Mouse (Mus musculus): Measurements from ENCODE around the gene Pax2.

Gene Pax2

GRCm38 (mm10) chr19:44748271-44748670 is 7.6 kb upstream of the Pax2 start:
- no peak for DNase-seq (ENCODE audit: low spot score in 2 of 2)

- no peak for DNase-seq (ENCODE audit: low spot score in 2 of 2)
Measured at GRCm38 (mm10) chr19:44749061-44749990, 6.5 kb upstream of the Pax2 start.

- no peak for DNase-seq (ENCODE audit: low spot score in 2 of 2)
Measured at GRCm38 (mm10) chr19:44750051-44751041, 5.5 kb upstream of the Pax2 start.

GRCm38 (mm10) chr19:44751042-44751441 is 4.8 kb upstream of the Pax2 start:
- no peak for DNase-seq (ENCODE audit: low spot score in 2 of 2)

DNA sequence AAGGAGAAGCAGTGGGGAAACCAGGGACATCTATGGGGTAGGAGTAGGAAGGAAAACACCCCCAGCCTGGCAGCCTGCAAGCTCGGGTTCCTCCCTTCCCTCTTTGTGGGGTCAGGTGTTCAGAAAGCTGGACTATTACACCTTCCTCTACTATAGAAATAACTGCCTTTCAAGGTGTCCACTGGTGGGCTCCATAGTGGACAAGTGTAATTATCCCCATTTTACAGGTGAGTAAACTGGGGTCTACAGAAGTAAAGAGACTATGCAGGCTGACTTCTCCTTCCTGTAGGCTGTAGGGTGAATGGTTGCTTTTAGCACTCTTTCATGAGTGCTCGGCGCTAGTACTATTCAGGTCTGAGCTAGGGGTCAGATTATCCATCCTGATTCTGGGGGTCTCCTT is 4.3 kb upstream of the Pax2 start:
- no peak for DNase-seq (ENCODE audit: low spot score in 2 of 2)

DNA sequence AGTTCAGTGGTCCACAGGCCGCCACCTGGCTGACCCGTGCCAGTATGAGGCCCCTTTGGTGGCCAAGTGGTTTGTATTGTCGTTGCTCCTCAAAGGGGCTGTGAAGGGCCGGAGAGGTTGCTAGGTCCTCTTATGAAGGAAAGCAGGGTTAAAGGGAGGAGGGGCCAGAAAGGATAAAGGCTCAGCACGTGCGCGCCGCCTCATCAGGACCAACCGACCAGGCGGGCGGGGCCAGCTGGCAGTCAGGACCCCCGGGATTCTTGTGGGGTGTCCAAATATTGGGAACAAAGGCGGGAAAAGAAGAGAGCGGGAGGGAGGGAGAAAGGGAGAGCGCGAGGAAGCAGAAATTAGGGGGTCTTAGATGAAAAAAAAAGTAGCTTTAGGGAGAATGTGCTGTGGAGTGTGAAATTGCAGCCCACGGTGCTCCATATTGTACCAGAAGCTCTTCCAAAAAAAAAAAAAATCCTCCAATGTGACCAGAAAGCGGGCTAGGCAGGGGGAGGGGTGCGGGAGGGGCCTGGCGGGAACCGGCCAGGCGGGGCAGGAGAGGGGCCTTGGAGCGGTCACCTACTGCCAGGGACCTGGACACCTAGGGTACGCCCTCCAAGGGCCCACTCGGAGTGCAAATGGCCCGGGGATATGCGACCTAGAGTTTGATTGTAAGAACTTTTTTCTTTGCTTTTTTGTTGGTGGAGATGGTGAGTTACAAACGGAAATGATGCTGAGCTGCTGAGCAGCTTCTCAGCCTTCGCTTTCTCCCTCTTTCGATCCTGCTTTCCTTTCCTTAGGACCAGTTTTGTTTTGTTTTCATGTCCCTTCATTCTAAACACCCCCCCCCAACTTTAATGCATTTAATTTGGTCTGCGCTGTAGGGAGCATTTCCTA is 3.5 kb upstream of the Pax2 start:
- no peak for DNase-seq (ENCODE audit: low spot score in 2 of 2)

DNA sequence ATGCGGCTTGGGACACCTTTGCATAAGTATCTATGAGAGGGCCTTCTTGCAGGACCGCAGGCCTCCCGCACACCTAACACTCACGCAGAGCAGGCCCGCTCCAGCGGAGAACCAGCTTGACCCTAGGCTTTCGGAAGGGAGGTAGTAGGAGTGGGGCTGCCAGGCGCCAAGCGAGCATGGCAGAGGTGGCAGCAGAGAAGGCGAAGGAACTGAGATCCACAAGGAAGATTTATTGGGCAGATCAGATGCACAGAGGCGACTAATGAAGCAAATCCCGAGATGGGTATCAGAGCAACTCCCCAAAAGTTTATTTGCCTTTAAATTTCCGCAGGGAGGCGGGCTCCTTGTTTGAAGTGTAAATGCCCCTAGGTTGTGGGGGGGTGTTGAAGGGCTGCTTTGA is 2.5 kb upstream of the Pax2 start:
- no peak for DNase-seq (ENCODE audit: low spot score in 2 of 2)

GRCm38 (mm10) chr19:44754461-44755377 is 1.1 kb upstream of the Pax2 start:
- no peak for DNase-seq (ENCODE audit: low spot score in 2 of 2)

- no peak for DNase-seq (ENCODE audit: low spot score in 2 of 2)
Measured at GRCm38 (mm10) chr19:44755378-44755692, 510 bp upstream of the Pax2 start.

- no peak for DNase-seq (ENCODE audit: low spot score in 2 of 2)
Measured at GRCm38 (mm10) chr19:44756421-44757230, 781 bp downstream of the Pax2 start.

DNA sequence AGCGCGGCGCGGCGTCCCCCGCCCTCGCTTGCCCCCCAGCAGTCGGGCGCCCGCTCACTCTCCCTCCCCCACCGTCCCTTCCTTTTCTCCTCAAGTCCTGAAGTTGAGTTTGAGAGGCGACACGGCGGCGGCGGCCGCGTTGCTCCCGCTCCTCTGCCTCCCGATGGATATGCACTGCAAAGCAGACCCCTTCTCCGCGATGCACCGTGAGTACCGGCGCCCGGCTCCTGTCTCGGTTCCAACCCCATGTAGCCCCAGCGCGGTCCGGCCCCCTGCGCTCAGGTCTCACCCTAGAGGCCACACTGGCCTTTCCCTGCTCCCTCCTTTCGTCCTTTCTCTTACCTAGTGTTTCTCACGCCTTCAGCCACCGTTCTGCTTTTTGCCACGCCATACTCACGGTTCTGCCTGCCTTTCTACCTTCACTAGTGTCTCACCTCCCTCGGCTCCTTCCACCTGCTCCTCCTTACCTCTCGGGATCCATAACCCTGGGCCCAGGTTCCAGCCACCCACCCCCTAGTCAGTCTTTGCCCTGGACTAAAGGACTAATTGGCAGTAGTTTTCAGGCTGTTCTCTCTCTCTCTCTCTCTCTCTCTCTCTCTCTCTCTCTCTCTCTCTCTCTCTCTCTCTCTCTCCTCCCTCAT is 1.5 kb downstream of the Pax2 start:
- DNase-seq (ENCODE audit: low spot score in 2 of 2): no peak

- DNase-seq (ENCODE audit: low spot score in 2 of 2): no peak
Measured at GRCm38 (mm10) chr19:44758846-44759245, 3.0 kb downstream of the Pax2 start.

DNA sequence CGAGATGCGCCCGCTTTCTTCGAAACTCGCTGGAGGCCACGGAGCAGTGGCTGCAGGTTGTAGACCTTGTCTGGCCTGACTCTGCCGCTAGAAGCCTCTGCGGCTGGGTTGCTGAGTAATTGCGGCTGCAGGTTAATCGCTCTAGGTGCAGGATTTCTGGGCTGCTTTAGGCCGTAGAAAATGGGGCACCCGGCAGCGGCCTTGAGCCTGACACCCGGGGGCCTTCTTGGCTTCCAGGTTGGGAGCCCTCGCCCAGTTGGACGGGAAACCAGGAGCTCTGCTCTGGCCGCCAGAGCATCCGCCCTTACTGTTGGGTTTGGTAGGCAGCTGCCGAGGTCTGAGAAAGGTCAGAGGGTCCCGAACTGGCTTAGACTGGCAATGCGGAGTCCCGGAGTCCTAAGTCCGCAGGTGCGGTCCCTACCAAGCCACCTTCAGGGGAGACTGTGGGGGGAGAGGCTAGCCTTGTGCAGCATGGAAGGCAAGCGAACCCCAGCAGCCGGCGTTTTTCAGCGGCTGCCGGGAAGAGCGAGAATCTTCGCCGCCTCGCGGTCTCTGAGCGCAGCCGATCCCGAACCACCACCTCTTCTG is 3.8 kb downstream of the Pax2 start:
- DNase-seq (ENCODE audit: low spot score in 2 of 2): no peak

GRCm38 (mm10) chr19:44760259-44761131 is 4.7 kb downstream of the Pax2 start:
- DNase-seq (ENCODE audit: low spot score in 2 of 2): no peak

DNA sequence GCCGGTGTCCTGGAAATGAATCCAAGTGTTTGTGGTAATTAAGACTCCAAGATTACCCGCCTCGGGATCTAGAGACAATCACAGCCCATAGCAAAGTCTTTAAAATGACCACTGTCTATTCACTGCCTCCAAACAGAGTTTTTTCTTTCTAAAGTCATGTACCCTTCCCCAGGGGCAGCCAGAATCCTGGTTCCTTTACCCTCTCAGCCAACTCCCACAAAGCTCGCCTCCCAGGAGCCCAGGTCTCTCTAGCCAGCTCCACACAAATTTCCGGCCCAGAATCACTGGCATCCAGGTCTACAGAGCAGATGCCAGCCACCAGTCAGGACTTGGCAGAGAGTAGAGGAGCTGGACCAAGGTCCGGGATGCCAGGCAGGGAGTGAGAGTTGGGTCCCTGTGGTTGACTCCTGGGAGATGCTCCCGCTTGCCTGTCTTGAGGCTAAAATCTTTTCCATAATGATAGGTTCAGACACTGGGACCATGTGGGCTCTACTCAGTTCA is 6.3 kb downstream of the Pax2 start:
- DNase-seq (ENCODE audit: low spot score in 2 of 2): no peak

DNA sequence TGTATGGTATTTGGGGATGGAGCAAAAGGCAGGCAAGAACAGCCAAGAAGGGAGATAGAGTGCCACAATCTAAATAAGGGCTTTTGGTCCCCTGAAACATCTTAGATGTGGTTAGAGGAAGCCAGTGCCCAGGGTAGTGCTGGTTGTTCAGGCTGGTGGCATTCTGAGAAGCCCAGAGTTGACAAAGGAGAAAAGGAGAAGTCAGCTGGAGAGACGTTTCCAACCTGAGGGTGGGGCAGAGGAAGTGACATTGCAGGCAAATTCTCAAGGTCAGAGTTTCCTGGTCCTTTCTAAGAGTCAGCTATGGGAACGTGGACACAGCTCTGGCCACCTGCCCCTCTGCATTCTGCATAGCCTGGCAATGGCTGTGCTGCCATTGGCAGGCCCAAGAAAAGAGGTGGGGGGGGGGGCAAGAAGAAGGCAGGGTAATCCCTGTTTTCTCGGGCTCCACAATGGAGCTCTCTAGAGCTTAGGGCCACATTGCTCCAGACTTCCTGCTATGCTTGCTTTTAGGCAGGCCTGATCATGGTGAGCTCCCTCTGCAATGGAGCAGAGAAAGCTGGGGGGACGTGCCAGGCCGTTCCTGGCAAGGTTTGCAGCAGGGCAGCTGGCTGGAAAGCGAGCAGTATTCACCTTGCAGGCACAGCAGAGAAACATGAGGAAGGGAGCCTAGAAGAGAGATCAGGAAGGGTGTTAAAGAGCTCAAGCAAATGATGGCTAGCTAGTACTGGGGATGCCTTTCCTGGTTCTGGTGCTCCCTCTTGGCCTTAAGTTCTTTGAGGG is 14.6 kb downstream of the Pax2 start:
- no peak for DNase-seq (ENCODE audit: low spot score in 2 of 2)

- DNase-seq (ENCODE audit: low spot score in 2 of 2): no peak
Measured at GRCm38 (mm10) chr19:44771499-44771898, 15.7 kb downstream of the Pax2 start.

Measured in urinary bladder, postnatal 36 days (tissue).